Mouse (Mus musculus) liver, embryonic 14.5 days (tissue): ENCODE measurements around the gene Rbms1.

ENCODE experiments used
- CTCF ChIP-seq: IDR thresholded peaks from 2 replicates; pipeline ENCODE4 v1.5.1; 2016; ENCODE audit warnings: antibody characterized with exemption, low read depth, control low read depth
- EP300 ChIP-seq: IDR thresholded peaks from 2 replicates; pipeline ENCODE4 v1.6.1; 2016; ENCODE audit warnings: antibody characterized with exemption, low read depth

GRCm38 (mm10) chr2:60717348-60717747 lies 245.6 kb downstream of the Rbms1 start:
- TF ChIP-seq CTCF: no peak
- no peak for TF ChIP-seq EP300
